Comparison of ENCODE assay signal across 13 mouse cellular contexts in the genomic region with DNA sequence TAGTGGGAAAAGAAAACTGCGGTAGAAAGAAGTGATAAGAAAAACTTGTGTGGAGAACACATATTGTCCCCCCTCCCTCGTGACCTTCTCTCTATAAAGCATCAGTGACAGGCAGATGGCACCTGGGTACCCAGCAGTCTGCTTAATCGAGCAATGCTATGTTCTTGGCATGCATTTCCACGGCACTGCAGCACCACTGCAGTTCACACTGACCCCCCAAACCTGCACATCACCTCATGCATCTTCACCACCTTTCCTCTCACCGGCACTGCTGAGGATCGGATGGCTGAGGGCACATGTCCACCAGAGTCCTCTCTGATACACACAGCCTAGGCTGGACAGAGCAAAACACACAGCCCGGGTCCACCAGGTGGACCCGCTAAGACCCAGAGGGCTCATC.
DNase-seq lines count a peak whose midpoint lies in the region; ATAC-seq and TF ChIP-seq lines count a peak whose summit lies in the region.
"Had no signal": no experiment of that assay in that cellular context is flagged by ENCODE, and none has a peak within 500 bp of the region (broad histone marks: within the 10 kb centered on the region; RNA-seq: fewer than 3 reads in every experiment).

No protein-coding gene starts in this region.

- H3K27me3 ChIP-seq in forebrain, embryonic 12.5 days: peaks cover 52% of the 10 kb centered on the region
- H3K27me3 ChIP-seq in forebrain, embryonic 11.5 days (ENCODE audit: control insufficient read depth, insufficient read depth, low read length): peaks cover 17% of the 10 kb centered on the region
- H3K27me3 ChIP-seq in midbrain, embryonic 13.5 days: peaks cover 41% of the 10 kb centered on the region

- H3K9ac ChIP-seq in forebrain, embryonic 12.5 days: no peak overlapping the region
- no peak overlapping the region for H3K9ac ChIP-seq in forebrain, embryonic 11.5 days (ENCODE audit: low read length)
- peak overlapping the region; percentile 83 for H3K9ac ChIP-seq in midbrain, embryonic 13.5 days (replicated peaks)
- H3K9ac ChIP-seq: liver, embryonic 15.5 days had no signal

- WGBS in forebrain, embryonic 12.5 days: 81% methylated on average over 8 of the region's 8 CpGs
- 86% methylated on average over 8 of the region's 8 CpGs for WGBS in forebrain, embryonic 11.5 days
- 80% methylated on average over 8 of the region's 8 CpGs for WGBS in midbrain, embryonic 13.5 days

- TF ChIP-seq POLR2A in cortical plate, adult 2 months (IDR thresholded peaks at IDR 0.05; ENCODE audit: extremely low read depth, insufficient read depth, low read length): no peak

- no peak overlapping the region for H3K4me3 ChIP-seq in forebrain, embryonic 12.5 days (replicated peaks)
- H3K4me3 ChIP-seq in forebrain, embryonic 11.5 days (ENCODE audit: low read depth, low read length): no peak overlapping the region
- peak overlapping the region; percentile 89 for H3K4me3 ChIP-seq in cortical plate, adult 2 months (ENCODE audit: insufficient read depth, low read length)
- peak overlapping the region; percentile 56 for H3K4me3 ChIP-seq in midbrain, embryonic 13.5 days (replicated peaks)
- H3K4me3 ChIP-seq: liver, embryonic 15.5 days had no signal

- DNase-seq in forebrain, embryonic 11.5 days (ENCODE audit: low spot score): no peak
- DNase-seq in cerebellum, adult 18-20 months: peak; percentile 63 to 68
- no peak for DNase-seq in heart, adult 11 months
- no peak for DNase-seq in ovary, postnatal 10 days (ENCODE audit: low spot score)
- DNase-seq: heart, postnatal 14 days; kidney, postnatal 10 days; lung, postnatal 14 days had no signal

- H3K4me2 ChIP-seq in forebrain, embryonic 12.5 days: peak overlapping the region; percentile 81; the same call in 1 of the 2 replicates
- no peak overlapping the region for H3K4me2 ChIP-seq in forebrain, embryonic 11.5 days (ENCODE audit: low read depth, low read length, severe bottlenecking)
- peak overlapping the region; percentile 79 for H3K4me2 ChIP-seq in midbrain, embryonic 13.5 days (replicated peaks)
- H3K4me2 ChIP-seq: liver, embryonic 15.5 days had no signal

- peaks cover 10% of the 10 kb centered on the region for H3K4me1 ChIP-seq in forebrain, embryonic 12.5 days
- peaks cover 7% of the 10 kb centered on the region for H3K4me1 ChIP-seq in forebrain, embryonic 11.5 days (replicated peaks; ENCODE audit: control insufficient read depth, insufficient read depth, low read length)
- H3K4me1 ChIP-seq in cortical plate, adult 2 months (ENCODE audit: control insufficient read depth, insufficient read depth, low read length): peaks cover 4% of the 10 kb centered on the region; the same call in 1 of the 2 replicates
- H3K4me1 ChIP-seq in midbrain, embryonic 13.5 days (replicated peaks): peaks cover 20% of the 10 kb centered on the region

- H3K27ac ChIP-seq in forebrain, embryonic 12.5 days: no peak overlapping the region
- no peak overlapping the region for H3K27ac ChIP-seq in forebrain, embryonic 11.5 days (ENCODE audit: low read depth, low read length)
- H3K27ac ChIP-seq in cortical plate, adult 2 months (ENCODE audit: insufficient read depth, low read length): 0 out of 2 replicates have a peak overlapping the region, but pooled peaks have one; percentile 60
- no peak overlapping the region for H3K27ac ChIP-seq in midbrain, embryonic 13.5 days
- H3K27ac ChIP-seq: liver, embryonic 15.5 days had no signal

- H3K36me3 ChIP-seq in forebrain, embryonic 12.5 days (replicated peaks): no peaks in the 10 kb centered on the region
- H3K36me3 ChIP-seq in forebrain, embryonic 11.5 days (ENCODE audit: control insufficient read depth, insufficient read depth, low read length): no peaks in the 10 kb centered on the region
- no peaks in the 10 kb centered on the region; the same call in 1 of the 2 replicates for H3K36me3 ChIP-seq in midbrain, embryonic 13.5 days
- H3K36me3 ChIP-seq: liver, embryonic 15.5 days had no signal

- ATAC-seq in forebrain, embryonic 12.5 days (ENCODE audit: low FRiP score): no peak
- no peak for ATAC-seq in forebrain, embryonic 11.5 days (replicated peaks; ENCODE audit: low FRiP score)
- peak; percentile 35; the same call in 1 of the 2 replicates for ATAC-seq in midbrain, embryonic 13.5 days
- ATAC-seq in CD4-positive, CD25-positive, alpha-beta regulatory T cell, adult 4 months: no peak
- ATAC-seq: intestine, postnatal 0 days had no signal

- no peak for TF ChIP-seq CTCF in cortical plate, adult 2 months (IDR thresholded peaks at IDR 0.05; ENCODE audit: extremely low read depth, insufficient read depth, low read length)

- 0 out of 2 replicates have a peak, but pooled peaks cover 3% of the 10 kb centered on the region for H3K9me3 ChIP-seq in forebrain, embryonic 12.5 days
- no peaks in the 10 kb centered on the region for H3K9me3 ChIP-seq in forebrain, embryonic 11.5 days (ENCODE audit: control insufficient read depth, low read length)
- H3K9me3 ChIP-seq in midbrain, embryonic 13.5 days: no peaks in the 10 kb centered on the region
- H3K9me3 ChIP-seq: liver, embryonic 15.5 days had no signal

Comparison
In these comparisons a context has a peak if more than half of its experiments do, and no peak if none do; other contexts are left out.
1. H3K4me3 ChIP-seq: peak in cortical plate, adult 2 months (single experiment) and midbrain, embryonic 13.5 days (single experiment); none in forebrain, embryonic 12.5 days (single experiment) and forebrain, embryonic 11.5 days (single experiment).
2. DNase-seq: peak in cerebellum, adult 18-20 months (2 of 2); none in forebrain, embryonic 11.5 days (single experiment), heart, adult 11 months (single experiment) and ovary, postnatal 10 days (single experiment).